Mouse (Mus musculus) brain, embryonic 14.5 days (tissue): Measurements from ENCODE around the gene Efnb1. TPM values are rescaled to one million over a fixed set of nuclear protein-coding genes. Genes with fewer than 3 reads are reported as not detected.

Experiments
- DNase-seq: peaks from one replicate; pipeline ENCODE4 v3.0.0-alpha.2; 2011; ENCODE audit warnings: low read depth
- CTCF ChIP-seq: fragments of 200-500 bp; IDR thresholded peaks from 2 replicates; pipeline ENCODE4 v1.5.1; 2012; ENCODE audit warnings: inconsistent platforms, mild to moderate bottlenecking, moderate library complexity, borderline replicate concordance; ENCODE audit not compliant: insufficient read depth, insufficient read length; ENCODE audit errors: extremely low read depth
- POLR2A ChIP-seq: fragments of 200-500 bp; IDR thresholded peaks from 2 replicates; pipeline ENCODE4 v1.6.1; 2012; ENCODE audit warnings: mild to moderate bottlenecking, inconsistent platforms, borderline replicate concordance; ENCODE audit not compliant: poor library complexity, insufficient read depth, insufficient read length, severe bottlenecking; ENCODE audit errors: extremely low read depth
- polyA plus RNA-seq: library from polyadenylated mRNA; depleted of rRNA; stranded (reverse); fragments of >200 nt; gene quantifications from 2 replicates; pipeline ENCODE4 v1.2.3, GENCODE M21; 2012; rRNA removed

The Efnb1 gene
- polyA plus RNA-seq, 1 experiment: 53.3 TPM

DNA sequence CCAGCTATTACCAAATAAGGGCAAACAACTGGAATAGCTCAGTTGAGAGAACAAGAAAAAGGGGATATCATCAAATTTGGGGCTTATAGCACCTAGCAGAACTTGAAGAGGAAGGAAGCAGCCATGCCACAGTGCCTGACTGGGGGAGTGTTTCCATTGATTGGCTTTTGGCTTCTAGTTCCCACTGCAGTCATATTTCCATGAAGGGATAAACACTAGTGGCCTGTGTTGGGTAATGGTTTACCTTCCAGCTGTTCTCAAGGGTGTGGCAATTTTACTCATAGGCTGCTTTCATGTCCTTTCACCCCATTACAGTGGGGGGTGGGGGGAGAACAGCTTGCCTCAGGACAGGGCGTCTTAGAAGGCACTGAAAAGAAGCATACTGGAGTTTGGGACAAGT is 31.1 kb downstream of the Efnb1 start:
- TF ChIP-seq POLR2A: no peak
- no peak for TF ChIP-seq CTCF
- DNase-seq: no peak

- no peak for DNase-seq
- TF ChIP-seq CTCF (no peak), POLR2A (no peak)
Measured at GRCm38 (mm10) chrX:99167550-99167949, 31.6 kb downstream of the Efnb1 start.

DNA sequence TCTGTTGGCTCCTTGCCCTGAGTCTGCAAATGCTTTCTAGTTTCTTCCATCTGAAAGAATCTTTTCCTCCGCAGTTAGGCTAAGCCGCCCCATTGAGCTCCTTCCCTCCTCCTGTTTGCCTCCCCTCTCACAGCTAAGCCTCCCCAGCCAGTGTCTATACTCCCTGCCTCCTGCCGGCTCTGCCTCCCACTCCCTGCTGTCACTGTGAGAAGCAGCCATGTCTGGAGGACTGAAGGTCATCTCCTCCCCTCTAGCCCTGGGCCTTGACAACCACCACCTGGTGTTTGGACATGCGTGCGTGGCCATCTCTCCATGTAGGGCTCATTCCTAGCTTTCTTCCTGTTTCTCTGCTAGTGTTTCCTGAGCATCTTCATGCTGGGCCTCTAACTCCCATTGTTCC is 36.4 kb downstream of the Efnb1 start:
- peak; percentile 22 for DNase-seq
- TF ChIP-seq POLR2A (no peak), CTCF (no peak)

- TF ChIP-seq CTCF: no peak
- peak; percentile 93 for DNase-seq
Measured at GRCm38 (mm10) chrX:99185081-99185596, 49.2 kb downstream of the Efnb1 start.

GRCm38 (mm10) chrX:99186497-99187435 is 50.8 kb downstream of the Efnb1 start:
- peak; percentile 95 for DNase-seq
- TF ChIP-seq POLR2A: no peak
- no peak for TF ChIP-seq CTCF

GRCm38 (mm10) chrX:99191441-99192087 is 55.6 kb downstream of the Efnb1 start:
- TF ChIP-seq CTCF: no peak

GRCm38 (mm10) chrX:99196910-99197309 is 61.0 kb downstream of the Efnb1 start:
- TF ChIP-seq POLR2A (no peak), CTCF (no peak)
- peak; percentile 57 for DNase-seq

More at GRCm38 (mm10) chrX:99191441-99192087, 55.6 kb downstream of the Efnb1 start:
- DNase-seq: no peak

GRCm38 (mm10) chrX:99198532-99198931 is 62.6 kb downstream of the Efnb1 start:
- TF ChIP-seq CTCF (no peak), POLR2A (no peak)
- no peak for DNase-seq

Other genes starting within 250 kb of the Efnb1 start
- 23.7 and 26.6 TPM in 2 replicates for gene Ophn1, start 245.1 kb upstream of the Efnb1 start, polyA plus RNA-seq
- 15.8 and 17.8 TPM in 2 replicates for gene Yipf6, start 199.8 kb upstream of the Efnb1 start, polyA plus RNA-seq
- 5.7 and 7.8 TPM in 2 replicates for gene Stard8, start 132.9 kb upstream of the Efnb1 start, polyA plus RNA-seq